Mouse (Mus musculus) cerebellum, postnatal 25 days (tissue): Measurements from ENCODE around the gene Psmd11.

Experiments used
- DNase-seq, 2 experiments: peaks; one replicate each; pipeline ENCODE4 v3.0.0; 2021; ENCODE audit warnings: mixed read lengths in 2 of 2

Gene Psmd11

DNA sequence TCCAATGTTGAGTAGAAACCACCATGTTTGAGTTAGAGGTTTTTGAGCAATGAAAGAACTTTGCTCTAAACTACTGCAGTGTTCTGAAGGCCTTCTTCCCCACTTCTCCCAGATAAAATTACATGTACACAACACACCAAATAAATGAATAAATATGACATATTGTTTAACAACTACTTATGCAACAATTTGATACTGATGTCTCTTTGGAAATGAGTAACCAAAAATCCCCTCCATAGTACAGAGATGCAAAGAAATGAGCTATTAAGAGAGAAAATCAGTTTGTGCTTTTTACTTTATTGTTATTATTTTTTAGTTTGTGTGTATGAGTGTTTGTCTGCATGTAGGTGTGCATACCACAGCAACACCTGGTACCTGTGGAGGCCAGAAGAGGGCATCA lies 78.1 kb downstream of the Psmd11 start:
- DNase-seq, result no peak

- no peak for DNase-seq
Measured at GRCm38 (mm10) chr11:80507791-80508190, 79.4 kb downstream of the Psmd11 start.

DNA sequence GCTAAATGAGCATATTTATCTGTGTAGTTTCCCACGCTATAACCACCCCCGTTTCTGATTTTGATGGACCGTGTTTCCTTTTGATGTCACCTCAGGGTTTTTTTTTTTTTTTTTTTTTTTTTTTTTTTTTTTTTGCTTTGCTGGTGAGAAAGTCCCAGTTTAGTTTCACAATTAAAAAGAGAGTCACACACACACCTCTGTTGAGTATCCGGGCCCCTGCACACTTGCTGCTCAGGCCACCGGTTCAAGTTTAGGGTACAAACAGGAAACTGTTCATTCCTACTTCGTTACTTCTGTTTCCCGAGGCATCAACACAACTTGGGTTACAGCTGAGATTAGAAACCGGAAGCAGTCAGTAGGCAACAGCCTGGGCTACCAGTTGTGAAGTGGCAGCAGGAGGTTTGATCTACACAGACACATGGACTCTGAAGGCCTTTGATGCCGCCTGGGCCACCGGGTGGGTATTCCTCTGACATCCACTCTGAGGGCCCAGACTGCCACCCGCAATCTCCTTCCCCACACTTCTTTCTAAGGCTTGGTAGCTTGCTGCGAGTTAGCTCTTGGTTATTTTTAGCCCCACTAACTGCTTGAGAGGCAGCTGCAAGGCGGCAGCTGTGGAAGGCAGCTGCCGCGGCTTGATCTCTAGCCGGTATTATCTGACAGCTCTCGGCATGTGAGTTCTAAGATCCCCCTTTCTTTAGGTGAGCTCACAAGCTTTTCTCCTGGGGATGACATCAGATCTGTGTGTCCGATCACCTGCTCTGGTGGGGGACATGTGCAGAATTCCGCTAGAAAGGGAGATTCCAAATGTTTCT lies 80.2 kb downstream of the Psmd11 start:
- no peak for DNase-seq

- no peak for DNase-seq
Measured at GRCm38 (mm10) chr11:80509176-80509506, 80.7 kb downstream of the Psmd11 start.

- DNase-seq, result no peak
Measured at GRCm38 (mm10) chr11:80510124-80510523, 81.7 kb downstream of the Psmd11 start.

DNA sequence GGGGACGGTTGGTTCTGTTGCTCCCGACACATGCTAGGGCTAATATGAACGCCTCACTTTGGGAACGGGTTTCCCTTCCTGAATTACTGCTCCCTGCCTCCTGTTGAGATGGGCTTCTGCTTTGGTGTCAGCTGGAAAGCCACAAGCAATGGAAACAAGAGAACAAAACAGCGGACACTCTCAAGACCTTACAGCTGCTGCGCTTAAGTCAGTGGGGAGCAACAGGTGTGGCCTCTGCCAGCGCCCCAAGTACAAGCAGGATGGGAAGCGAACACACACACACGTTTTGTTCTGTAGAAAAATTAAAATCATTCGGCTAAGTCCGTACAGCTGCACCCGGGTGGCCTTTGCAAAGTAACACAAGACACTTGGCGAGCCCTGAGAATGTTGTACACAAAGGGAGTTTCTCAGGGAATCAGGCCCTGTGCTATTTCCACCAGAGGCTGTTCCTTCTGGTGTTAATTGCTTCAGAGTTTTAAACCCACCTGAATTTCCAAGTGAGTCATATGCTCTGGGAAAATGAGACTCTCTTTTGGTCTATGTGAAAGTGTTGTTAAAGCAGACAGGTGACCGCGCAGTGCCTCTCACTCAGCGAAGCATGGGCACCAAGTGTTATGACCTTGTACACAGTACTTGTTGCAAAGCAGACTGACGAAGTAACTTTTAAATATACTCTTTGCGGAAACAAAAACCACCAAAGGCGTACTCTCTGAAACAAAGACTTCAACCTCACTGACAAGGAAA lies 84.1 kb downstream of the Psmd11 start:
- DNase-seq, result no peak

- no peak for DNase-seq
Measured at GRCm38 (mm10) chr11:80513796-80514195, 85.4 kb downstream of the Psmd11 start.

DNA sequence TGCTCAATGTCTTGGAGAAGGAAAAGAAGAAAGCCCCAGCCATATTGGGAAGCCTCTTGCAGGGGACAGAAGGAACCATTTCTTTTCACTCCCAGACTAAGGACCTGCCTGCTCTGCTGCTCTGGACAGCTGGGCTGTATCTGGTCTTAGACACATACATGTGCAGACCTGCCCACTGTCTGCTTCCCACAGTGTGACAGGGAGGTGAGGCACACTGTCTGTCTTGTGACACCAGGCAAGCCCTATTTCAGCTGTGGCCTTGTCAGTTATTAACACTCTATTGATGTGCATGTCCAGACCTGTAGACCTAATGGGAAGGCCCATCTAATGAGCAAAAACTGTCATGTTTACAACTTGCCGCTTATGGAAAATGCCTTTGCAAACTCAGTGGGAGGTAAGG lies 86.9 kb downstream of the Psmd11 start:
- DNase-seq, result no peak

DNA sequence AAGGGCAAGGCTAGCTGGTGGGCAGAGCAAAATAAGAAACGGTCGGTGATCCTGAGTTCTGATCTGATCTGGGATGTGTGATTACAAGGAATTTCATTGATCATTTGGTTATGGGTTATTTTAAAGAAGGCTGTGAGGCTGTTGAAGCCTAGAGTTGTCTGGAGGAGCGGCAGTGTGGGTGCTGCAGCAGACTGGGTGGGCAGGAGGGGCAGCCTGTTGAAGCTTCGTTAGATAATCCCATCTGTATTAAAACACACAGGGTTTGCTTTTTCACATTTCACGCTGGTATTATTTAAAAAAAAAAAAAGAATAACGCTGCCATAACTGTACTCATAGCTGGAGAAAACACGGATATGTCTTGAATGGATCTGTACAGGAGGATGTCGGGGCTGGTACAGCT lies 87.5 kb downstream of the Psmd11 start:
- no peak for DNase-seq

DNA sequence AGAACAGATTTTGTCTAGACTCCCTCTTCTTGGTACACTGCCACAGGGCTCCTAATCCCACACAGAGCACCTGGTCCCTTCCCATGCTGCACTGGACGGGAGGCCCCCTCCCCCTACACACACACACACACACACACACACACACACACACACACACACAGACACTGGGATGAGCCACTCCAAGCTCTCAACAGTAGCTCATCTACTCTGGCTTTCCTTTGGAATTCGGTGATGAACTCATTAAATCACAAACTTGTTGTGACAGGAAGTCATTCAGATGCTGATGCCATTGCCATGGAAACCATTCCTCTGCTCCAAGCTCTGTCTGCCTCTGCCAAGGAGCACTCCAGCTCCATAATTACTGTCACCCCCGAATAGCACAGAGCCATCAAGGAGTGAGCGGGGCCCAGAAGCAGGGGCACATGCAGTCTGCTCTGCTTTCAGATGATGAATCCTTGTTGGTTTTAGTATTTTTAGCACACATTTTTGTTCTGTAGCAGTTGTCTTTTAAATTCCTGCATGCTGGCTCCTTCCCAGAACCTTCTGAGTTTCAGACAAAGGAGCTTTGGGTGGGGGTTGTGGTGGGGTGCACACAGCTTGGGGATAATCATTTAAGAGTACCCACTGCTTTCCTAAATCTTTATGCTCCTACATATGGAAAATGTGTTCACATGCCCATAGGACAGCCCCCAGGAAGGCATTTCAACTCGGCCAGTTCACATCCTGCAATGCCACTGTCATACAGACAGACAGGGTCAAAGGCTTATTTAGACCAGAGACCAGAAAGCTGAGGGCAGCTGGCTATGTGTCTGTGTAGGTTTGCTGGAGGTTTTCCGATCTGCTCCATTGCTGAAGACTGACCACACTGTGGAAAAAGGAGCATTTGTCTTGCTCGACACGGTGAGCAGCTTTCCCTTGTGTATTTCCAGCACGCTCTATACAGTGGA lies 90.3 kb downstream of the Psmd11 start:
- peak in 1 of 2 experiments; percentile 34 for DNase-seq

DNA sequence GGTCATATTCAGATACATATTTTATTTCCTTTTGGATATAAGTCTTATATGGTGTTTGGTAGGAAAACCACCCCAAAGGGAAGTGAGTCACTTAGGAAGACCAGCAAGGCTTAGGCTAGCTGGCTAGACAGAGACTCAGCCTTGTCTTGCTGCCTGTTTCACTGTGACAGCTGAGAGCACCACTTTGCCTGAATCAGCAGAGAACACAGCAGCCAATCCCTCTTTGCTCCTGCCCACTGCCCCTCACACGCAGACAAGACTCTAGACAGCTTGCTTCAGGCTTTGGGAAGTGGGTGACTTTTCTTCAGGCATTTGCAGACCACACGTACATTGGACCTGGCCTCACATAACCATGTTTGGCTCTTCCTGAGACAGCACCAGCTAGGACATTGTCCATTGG lies 92.7 kb downstream of the Psmd11 start:
- no peak for DNase-seq
